Mouse (Mus musculus): ENCODE results near the gene Acox2. TPM values are rescaled to one million over a fixed set of nuclear protein-coding genes. Genes with fewer than 3 reads are reported as not detected.
"Not testable (repeated sequence)": the region's sequence is repeated elsewhere in the genome, so short reads cannot be mapped to it uniquely, and the experiment has no call there.

The Acox2 gene
- polyA plus RNA-seq, 1 experiment from 2014 or later: not detected

- H3K4me1 ChIP-seq (ENCODE audit: control insufficient read depth in 2 of 2, insufficient read depth in 2 of 2, low read length in 2 of 2): peaks cover 2 to 3% of the 10 kb centered on the region in 2 experiments; a peak in 1 of 4 replicates
- no peak overlapping the region for H3K4me3 ChIP-seq (ENCODE audit: control insufficient read depth in 1 of 2, insufficient read depth in 1 of 2, low read depth in 1 of 2, low read length in 2 of 2)
- H3K4me2 ChIP-seq (ENCODE audit: low read length): no peak overlapping the region
- H3K9ac ChIP-seq (ENCODE audit: low read length): no peak overlapping the region
- H3K27me3 ChIP-seq (ENCODE audit: control insufficient read depth, insufficient read depth, low read length): 0 out of 2 replicates have a peak, but pooled peaks cover 3% of the 10 kb centered on the region
- WGBS: 81% methylated on average over 1 of the region's 1 CpGs
- no peaks in the 10 kb centered on the region for H3K36me3 ChIP-seq (ENCODE audit: control insufficient read depth, insufficient read depth, low read length)
- H3K9me3 ChIP-seq (ENCODE audit: control insufficient read depth, low read length): peaks cover 7% of the 10 kb centered on the region; the same call in 1 of the 2 replicates
- H3K27ac ChIP-seq (replicated peaks in 1 of 2; ENCODE audit: control insufficient read depth in 1 of 2, insufficient read depth in 1 of 2, low read depth in 2 of 2, low read length in 2 of 2): no peak overlapping the region
- ATAC-seq (ENCODE audit: insufficient number of reproducible peaks, insufficient read depth, low FRiP score, low read depth): no peak
Observed at GRCm38 (mm10) chr14:8294257-8294656, 35.1 kb upstream of the Acox2 start.

GRCm38 (mm10) chr14:8286595-8286994 is 27.4 kb upstream of the Acox2 start:
- H3K9ac ChIP-seq (ENCODE audit: low read length): not testable (repeated sequence)

GRCm38 (mm10) chr14:8283784-8284183 is 24.6 kb upstream of the Acox2 start:
- ATAC-seq (ENCODE audit: insufficient number of reproducible peaks, insufficient read depth, low FRiP score, low read depth): no peak
- no peak overlapping the region for H3K27ac ChIP-seq (replicated peaks in 1 of 2; ENCODE audit: control insufficient read depth in 1 of 2, insufficient read depth in 1 of 2, low read depth in 2 of 2, low read length in 2 of 2)
- no peaks in the 10 kb centered on the region for H3K36me3 ChIP-seq (ENCODE audit: control insufficient read depth, insufficient read depth, low read length)
- H3K4me1 ChIP-seq (ENCODE audit: control insufficient read depth in 2 of 2, insufficient read depth in 2 of 2, low read length in 2 of 2): peaks cover 6 to 8% of the 10 kb centered on the region in 2 experiments
- H3K4me3 ChIP-seq (ENCODE audit: control insufficient read depth in 1 of 2, insufficient read depth in 1 of 2, low read depth in 1 of 2, low read length in 2 of 2): no peak overlapping the region
- no peaks in the 10 kb centered on the region for H3K9me3 ChIP-seq (ENCODE audit: control insufficient read depth, low read length)
- H3K4me2 ChIP-seq (ENCODE audit: low read length): no peak overlapping the region
- no peak overlapping the region for H3K9ac ChIP-seq (ENCODE audit: low read length)
- no peaks in the 10 kb centered on the region for H3K27me3 ChIP-seq (ENCODE audit: control insufficient read depth, insufficient read depth, low read length)

More at GRCm38 (mm10) chr14:8286595-8286994, 27.4 kb upstream of the Acox2 start:
- 79% methylated on average over 5 of the region's 5 CpGs for WGBS
- not testable (repeated sequence) for H3K27ac ChIP-seq (replicated peaks in 1 of 2; ENCODE audit: control insufficient read depth in 1 of 2, insufficient read depth in 1 of 2, low read depth in 2 of 2, low read length in 2 of 2); H3K4me1 ChIP-seq (ENCODE audit: control insufficient read depth in 2 of 2, insufficient read depth in 2 of 2, low read length in 2 of 2); H3K9me3 ChIP-seq (ENCODE audit: control insufficient read depth, low read length); H3K27me3 ChIP-seq (ENCODE audit: control insufficient read depth, insufficient read depth, low read length); H3K36me3 ChIP-seq (ENCODE audit: control insufficient read depth, insufficient read depth, low read length); H3K4me2 ChIP-seq (ENCODE audit: low read length); H3K4me3 ChIP-seq (ENCODE audit: control insufficient read depth in 1 of 2, insufficient read depth in 1 of 2, low read depth in 1 of 2, low read length in 2 of 2)
- ATAC-seq (ENCODE audit: insufficient number of reproducible peaks, insufficient read depth, low FRiP score, low read depth): peak; percentile 89

GRCm38 (mm10) chr14:8271281-8271680 is 12.1 kb upstream of the Acox2 start:
- H3K4me2 ChIP-seq (ENCODE audit: low read length); ATAC-seq (ENCODE audit: insufficient number of reproducible peaks, insufficient read depth, low FRiP score, low read depth); H3K9ac ChIP-seq (ENCODE audit: low read length); H3K36me3 ChIP-seq (ENCODE audit: control insufficient read depth, insufficient read depth, low read length); H3K4me3 ChIP-seq (ENCODE audit: control insufficient read depth in 1 of 2, insufficient read depth in 1 of 2, low read depth in 1 of 2, low read length in 2 of 2); H3K4me1 ChIP-seq (ENCODE audit: control insufficient read depth in 2 of 2, insufficient read depth in 2 of 2, low read length in 2 of 2); H3K9me3 ChIP-seq (ENCODE audit: control insufficient read depth, low read length); H3K27ac ChIP-seq (replicated peaks in 1 of 2; ENCODE audit: control insufficient read depth in 1 of 2, insufficient read depth in 1 of 2, low read depth in 2 of 2, low read length in 2 of 2); H3K27me3 ChIP-seq (ENCODE audit: control insufficient read depth, insufficient read depth, low read length): not testable (repeated sequence)
- WGBS: 72% methylated on average over 8 of the region's 8 CpGs

- 90% methylated on average over 1 of the region's 1 CpGs for WGBS
- H3K27ac ChIP-seq (replicated peaks in 1 of 2; ENCODE audit: control insufficient read depth in 1 of 2, insufficient read depth in 1 of 2, low read depth in 2 of 2, low read length in 2 of 2): no peak overlapping the region
- no peak for ATAC-seq (ENCODE audit: insufficient number of reproducible peaks, insufficient read depth, low FRiP score, low read depth)
- H3K4me2 ChIP-seq (ENCODE audit: low read length): no peak overlapping the region
- no peaks in the 10 kb centered on the region for H3K9me3 ChIP-seq (ENCODE audit: control insufficient read depth, low read length)
- no peaks in the 10 kb centered on the region for H3K4me1 ChIP-seq (ENCODE audit: control insufficient read depth in 2 of 2, insufficient read depth in 2 of 2, low read length in 2 of 2)
- H3K36me3 ChIP-seq (ENCODE audit: control insufficient read depth, insufficient read depth, low read length): no peaks in the 10 kb centered on the region
- H3K9ac ChIP-seq (ENCODE audit: low read length): no peak overlapping the region
- no peak overlapping the region for H3K4me3 ChIP-seq (ENCODE audit: control insufficient read depth in 1 of 2, insufficient read depth in 1 of 2, low read depth in 1 of 2, low read length in 2 of 2)
- no peaks in the 10 kb centered on the region for H3K27me3 ChIP-seq (ENCODE audit: control insufficient read depth, insufficient read depth, low read length)
Observed at GRCm38 (mm10) chr14:8264378-8264777, 5.2 kb upstream of the Acox2 start.

- Histone ChIP-seq H3K4me1 (ENCODE audit: control insufficient read depth in 2 of 2, insufficient read depth in 2 of 2, low read length in 2 of 2) (peaks cover 0 to 2% of the 10 kb centered on the region in 2 experiments; a peak in 1 of 4 replicates), H3K9me3 (ENCODE audit: control insufficient read depth, low read length) (no peaks in the 10 kb centered on the region), H3K9ac (ENCODE audit: low read length) (no peak overlapping the region), H3K4me3 (ENCODE audit: control insufficient read depth in 1 of 2, insufficient read depth in 1 of 2, low read depth in 1 of 2, low read length in 2 of 2) (no peak overlapping the region), H3K4me2 (ENCODE audit: low read length) (no peak overlapping the region), H3K27ac (replicated peaks in 1 of 2; ENCODE audit: control insufficient read depth in 1 of 2, insufficient read depth in 1 of 2, low read depth in 2 of 2, low read length in 2 of 2) (no peak overlapping the region), H3K36me3 (ENCODE audit: control insufficient read depth, insufficient read depth, low read length) (no peaks in the 10 kb centered on the region), H3K27me3 (ENCODE audit: control insufficient read depth, insufficient read depth, low read length) (no peaks in the 10 kb centered on the region)
- 43% methylated on average over 1 of the region's 1 CpGs for WGBS
- ATAC-seq (ENCODE audit: insufficient number of reproducible peaks, insufficient read depth, low FRiP score, low read depth): no peak
Observed at GRCm38 (mm10) chr14:8262242-8262641, 3.1 kb upstream of the Acox2 start.

- H3K9ac ChIP-seq (ENCODE audit: low read length): no peak overlapping the region
- no peaks in the 10 kb centered on the region for H3K27me3 ChIP-seq (ENCODE audit: control insufficient read depth, insufficient read depth, low read length)
- H3K4me3 ChIP-seq (ENCODE audit: control insufficient read depth in 1 of 2, insufficient read depth in 1 of 2, low read depth in 1 of 2, low read length in 2 of 2): no peak overlapping the region
- H3K27ac ChIP-seq (replicated peaks in 1 of 2; ENCODE audit: control insufficient read depth in 1 of 2, insufficient read depth in 1 of 2, low read depth in 2 of 2, low read length in 2 of 2): no peak overlapping the region
- H3K9me3 ChIP-seq (ENCODE audit: control insufficient read depth, low read length): no peaks in the 10 kb centered on the region
- no peaks in the 10 kb centered on the region for H3K36me3 ChIP-seq (ENCODE audit: control insufficient read depth, insufficient read depth, low read length)
- WGBS: 72% methylated on average over 5 of the region's 5 CpGs
- no peak for ATAC-seq (ENCODE audit: insufficient number of reproducible peaks, insufficient read depth, low FRiP score, low read depth)
- peaks cover 0 to 2% of the 10 kb centered on the region in 2 experiments; a peak in 1 of 4 replicates for H3K4me1 ChIP-seq (ENCODE audit: control insufficient read depth in 2 of 2, insufficient read depth in 2 of 2, low read length in 2 of 2)
- H3K4me2 ChIP-seq (ENCODE audit: low read length): no peak overlapping the region
Observed at GRCm38 (mm10) chr14:8260214-8260613, 1.1 kb upstream of the Acox2 start.

GRCm38 (mm10) chr14:8258752-8259151 is 401 bp downstream of the Acox2 start:
- H3K4me3 ChIP-seq (ENCODE audit: control insufficient read depth in 1 of 2, insufficient read depth in 1 of 2, low read depth in 1 of 2, low read length in 2 of 2): no peak overlapping the region
- no peaks in the 10 kb centered on the region for H3K9me3 ChIP-seq (ENCODE audit: control insufficient read depth, low read length)
- H3K4me2 ChIP-seq (ENCODE audit: low read length): no peak overlapping the region
- no peak overlapping the region for H3K27ac ChIP-seq (replicated peaks in 1 of 2; ENCODE audit: control insufficient read depth in 1 of 2, insufficient read depth in 1 of 2, low read depth in 2 of 2, low read length in 2 of 2)
- H3K9ac ChIP-seq (ENCODE audit: low read length): no peak overlapping the region
- peaks cover 0 to 2% of the 10 kb centered on the region in 2 experiments; a peak in 1 of 4 replicates for H3K4me1 ChIP-seq (ENCODE audit: control insufficient read depth in 2 of 2, insufficient read depth in 2 of 2, low read length in 2 of 2)
- no peaks in the 10 kb centered on the region for H3K36me3 ChIP-seq (ENCODE audit: control insufficient read depth, insufficient read depth, low read length)
- ATAC-seq (ENCODE audit: insufficient number of reproducible peaks, insufficient read depth, low FRiP score, low read depth): no peak
- 65% methylated on average over 3 of the region's 3 CpGs for WGBS
- H3K27me3 ChIP-seq (ENCODE audit: control insufficient read depth, insufficient read depth, low read length): no peaks in the 10 kb centered on the region

All from heart, embryonic 14.5 days (tissue).